Mouse (Mus musculus): ENCODE data around the gene Uqcr11. TPM values are rescaled to one million over a fixed set of nuclear protein-coding genes. Genes with fewer than 3 reads are reported as not detected.

Uqcr11 gene
- total RNA-seq, 2 experiments from 2014 or later: 373 to 394 TPM

GRCm38 (mm10) chr10:80396822-80397523, 9.7 kb downstream of the Uqcr11 start:
- Histone ChIP-seq H3K4me3 (no peak overlapping the region), H3K27ac (no peak overlapping the region)
- intact Hi-C loops (cut with DNase I): no loop called here

GRCm38 (mm10) chr10:80395025-80395627, 11.5 kb downstream of the Uqcr11 start:
- no peak for TF ChIP-seq CTCF (IDR thresholded peaks at IDR 0.05)
- Histone ChIP-seq H3K27ac (no peak overlapping the region), H3K4me3 (no peak overlapping the region)
- intact Hi-C loops (cut with DNase I): no loop called here
- DNase-seq (ENCODE audit: extremely low spot score in 1 of 2, low spot score in 2 of 2): no peak

More at GRCm38 (mm10) chr10:80396822-80397523, 9.7 kb downstream of the Uqcr11 start:
- DNase-seq (ENCODE audit: extremely low spot score in 1 of 2, low spot score in 2 of 2): no peak
- TF ChIP-seq CTCF (IDR thresholded peaks at IDR 0.05): no peak

DNA sequence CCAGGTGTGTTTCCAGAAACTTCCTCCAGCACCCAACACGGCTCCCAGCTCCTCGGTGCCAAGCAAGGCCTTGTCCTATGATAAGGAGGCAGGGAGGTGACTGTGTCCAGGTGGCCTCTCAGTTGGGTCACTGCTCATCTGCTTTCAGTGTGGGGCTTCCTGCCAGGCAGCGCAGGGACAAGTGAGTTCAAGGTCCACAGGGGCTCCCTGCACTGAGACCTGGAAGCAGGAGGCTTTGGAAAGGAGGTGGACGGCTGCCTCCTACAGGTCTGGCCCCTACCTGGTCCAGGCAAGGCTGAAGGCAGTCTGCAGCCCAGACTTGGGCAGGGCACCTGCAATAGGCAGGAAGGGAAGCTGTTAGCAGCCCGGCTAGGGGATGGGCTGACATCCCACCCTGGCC, 13.9 kb downstream of the Uqcr11 start:
- DNase-seq (ENCODE audit: extremely low spot score in 1 of 2, low spot score in 2 of 2): no peak
- TF ChIP-seq CTCF (IDR thresholded peaks at IDR 0.05): no peak
- intact Hi-C loops (cut with DNase I): no loop called here

GRCm38 (mm10) chr10:80390697-80391096, 15.9 kb downstream of the Uqcr11 start:
- TF ChIP-seq CTCF (IDR thresholded peaks at IDR 0.05): no peak
- no peak for DNase-seq (ENCODE audit: extremely low spot score in 1 of 2, low spot score in 2 of 2)
- Histone ChIP-seq H3K27ac (no peak overlapping the region), H3K4me3 (no peak overlapping the region)
- intact Hi-C loops (cut with DNase I): no loop called here

More for the DNA sequence above, 13.9 kb downstream of the Uqcr11 start:
- H3K4me3 ChIP-seq: no peak overlapping the region
- no peak overlapping the region for H3K27ac ChIP-seq

GRCm38 (mm10) chr10:80389185-80389708, 17.4 kb downstream of the Uqcr11 start:
- intact Hi-C loops (cut with DNase I): no loop called here
- no peak for TF ChIP-seq CTCF (IDR thresholded peaks at IDR 0.05)
- no peak for DNase-seq (ENCODE audit: extremely low spot score in 1 of 2, low spot score in 2 of 2)
- Histone ChIP-seq H3K4me3 (no peak overlapping the region), H3K27ac (no peak overlapping the region)

DNA sequence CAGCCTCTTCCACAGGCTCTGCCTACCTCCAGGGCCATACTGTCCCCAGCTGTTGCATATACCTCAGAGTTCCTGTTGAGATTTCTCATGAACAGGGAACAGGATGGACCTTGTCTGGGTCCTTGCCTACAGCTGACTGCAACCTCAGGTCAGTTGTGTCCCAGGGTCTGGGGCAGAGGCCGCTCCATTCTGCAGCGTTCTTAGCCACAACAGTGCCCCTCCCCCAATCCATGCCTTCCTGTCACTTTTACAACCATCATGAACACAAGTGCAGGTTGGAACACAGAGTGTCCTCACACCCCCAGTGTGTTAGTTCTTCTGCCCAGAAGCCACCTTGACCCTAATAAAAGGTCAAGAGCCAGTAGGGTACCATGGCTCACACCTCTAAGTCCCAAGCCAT, 17.9 kb downstream of the Uqcr11 start:
- Histone ChIP-seq H3K4me3 (no peak overlapping the region), H3K27ac (no peak overlapping the region)
- DNase-seq (ENCODE audit: extremely low spot score in 1 of 2, low spot score in 2 of 2): no peak
- intact Hi-C loops (cut with DNase I): no loop called here
- no peak for TF ChIP-seq CTCF (IDR thresholded peaks at IDR 0.05)

DNA sequence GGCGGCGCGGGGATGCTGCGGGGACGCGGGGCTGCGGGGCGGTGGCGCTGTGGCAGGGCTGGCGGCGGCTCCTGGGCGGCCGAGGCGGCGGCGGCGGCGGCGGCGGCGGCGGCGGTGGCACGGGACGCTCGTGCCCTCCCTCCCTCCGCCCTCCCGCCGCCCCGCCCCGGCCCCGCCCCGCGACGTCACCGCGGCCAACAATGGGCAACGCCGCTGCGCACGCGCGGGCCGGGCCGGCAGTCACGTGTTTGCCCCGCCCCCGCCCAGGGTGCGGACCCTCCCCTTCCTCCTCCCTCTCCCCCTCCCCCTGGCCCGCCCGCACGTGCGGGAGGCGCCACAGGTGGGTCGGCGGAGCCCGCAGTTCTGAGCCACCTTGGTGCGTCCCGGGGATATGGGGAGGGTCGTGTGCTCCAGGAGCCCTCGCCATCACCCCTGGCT, 19.1 kb downstream of the Uqcr11 start, which contains the start of gene Mex3d:
TSS of gene Mex3d (minus strand) at position 138 of the 438 bp plus-strand sequence.
- intact Hi-C loops (cut with DNase I): no loop called here
- Histone ChIP-seq H3K27ac (peak within 1 kb of the TSS; percentile 89), H3K4me3 (peak within 1 kb of the TSS; percentile 83)
- TF ChIP-seq CTCF (IDR thresholded peaks at IDR 0.05): no peak
- DNase-seq (ENCODE audit: extremely low spot score in 1 of 2, low spot score in 2 of 2): peak; percentile 90

GRCm38 (mm10) chr10:80386735-80387471, 19.7 kb downstream of the Uqcr11 start:
- peak overlapping the region; percentile 83 for H3K4me3 ChIP-seq
- intact Hi-C loops (cut with DNase I): no loop called here
- peak overlapping the region; percentile 71 for H3K27ac ChIP-seq
- no peak for TF ChIP-seq CTCF (IDR thresholded peaks at IDR 0.05)
- DNase-seq (ENCODE audit: extremely low spot score in 1 of 2, low spot score in 2 of 2): no peak

DNA sequence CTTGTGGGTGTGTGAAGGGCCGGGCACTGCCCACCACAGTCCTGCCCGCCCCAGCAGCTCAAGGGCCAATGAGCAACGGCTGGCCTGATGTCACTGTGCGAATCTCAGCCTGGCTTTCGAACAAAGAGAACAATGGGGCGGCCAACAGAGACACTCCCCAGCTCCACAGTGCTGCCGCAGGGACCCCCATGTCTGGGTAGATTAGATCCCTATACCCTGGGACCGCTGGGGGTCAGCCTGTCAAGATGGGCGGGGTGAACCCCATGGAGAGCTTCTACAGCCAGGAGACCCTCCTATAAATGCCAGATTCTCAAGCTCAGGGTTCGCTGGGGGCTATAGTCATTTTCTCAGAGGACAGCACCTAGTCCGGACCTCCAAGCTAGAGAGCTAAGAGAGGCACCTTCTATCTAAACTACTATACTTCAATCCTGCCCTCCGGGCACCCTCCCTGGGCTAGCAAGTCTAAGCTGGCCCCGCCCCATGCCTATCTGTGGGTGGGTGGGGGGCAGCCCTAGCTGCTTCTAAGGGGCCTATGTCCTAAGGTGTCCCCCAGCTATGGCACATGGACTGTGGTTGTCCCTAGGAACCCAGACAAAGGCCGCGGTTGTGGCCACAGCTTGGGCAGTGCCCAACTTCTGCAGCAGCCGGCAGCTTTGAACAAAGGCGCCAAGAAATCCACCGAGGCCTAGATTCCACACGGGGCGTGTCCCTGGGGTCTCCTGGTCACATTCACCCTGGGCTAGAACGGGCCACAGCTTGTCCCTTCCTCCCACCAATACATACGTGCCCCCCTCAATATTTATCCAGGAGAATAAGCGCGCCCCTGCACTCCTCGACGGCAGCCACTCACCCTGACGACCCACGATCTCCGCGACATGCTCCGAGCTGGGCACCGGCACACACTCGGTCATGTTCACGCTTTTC, 20.6 kb downstream of the Uqcr11 start:
- peak overlapping the region; percentile 83 for H3K4me3 ChIP-seq
- DNase-seq (ENCODE audit: extremely low spot score in 1 of 2, low spot score in 2 of 2): no peak
- H3K27ac ChIP-seq: peak overlapping the region; percentile 71
- TF ChIP-seq CTCF (IDR thresholded peaks at IDR 0.05): no peak
- intact Hi-C loops (cut with DNase I): no loop called here

GRCm38 (mm10) chr10:80385310-80385709, 21.3 kb downstream of the Uqcr11 start:
- intact Hi-C loops (cut with DNase I): no loop called here
- H3K4me3 ChIP-seq: peak overlapping the region; percentile 83
- H3K27ac ChIP-seq: peak overlapping the region; percentile 36; the same call in 1 of the 2 replicates
- DNase-seq (ENCODE audit: extremely low spot score in 1 of 2, low spot score in 2 of 2): no peak
- TF ChIP-seq CTCF (IDR thresholded peaks at IDR 0.05): no peak

GRCm38 (mm10) chr10:80384709-80385108, 21.9 kb downstream of the Uqcr11 start:
- DNase-seq (ENCODE audit: extremely low spot score in 1 of 2, low spot score in 2 of 2): no peak
- H3K27ac ChIP-seq: 0 out of 2 replicates have a peak overlapping the region, but pooled peaks have one; percentile 40
- intact Hi-C loops (cut with DNase I): no loop called here
- no peak for TF ChIP-seq CTCF (IDR thresholded peaks at IDR 0.05)
- H3K4me3 ChIP-seq: peak overlapping the region; percentile 83

Data from left cerebral cortex, adult 2 months (tissue).